Mouse (Mus musculus) small intestine, adult 2 months (tissue): ENCODE data around the gene Ccnt2. TPM values are rescaled to one million over a fixed set of nuclear protein-coding genes. Genes with fewer than 3 reads are reported as not detected.

ENCODE experiments used
- H3K27ac ChIP-seq: fragments of 200-500 bp; 2 replicates; pipeline ENCODE4 v1.5.1; 2012; ENCODE audit warnings: low read depth, low read length, control low read depth, inconsistent platforms; ENCODE audit not compliant: insufficient read depth
- H3K27me3 ChIP-seq: fragments of 200-500 bp; 2 replicates; pipeline ENCODE4 v1.6.1; 2012; ENCODE audit warnings: mild to moderate bottlenecking, moderate library complexity, low read length, inconsistent platforms; ENCODE audit not compliant: control insufficient read depth, insufficient read depth
- H3K36me3 ChIP-seq: fragments of 200-500 bp; 2 replicates; pipeline ENCODE4 v1.6.1; 2012; ENCODE audit warnings: mild to moderate bottlenecking, low read length, control low read depth, inconsistent platforms; ENCODE audit not compliant: control insufficient read depth, insufficient read depth
- H3K4me1 ChIP-seq: fragments of 200-500 bp; 2 replicates; pipeline ENCODE4 v1.6.1; 2012; ENCODE audit warnings: low read length, inconsistent platforms, mixed read lengths; ENCODE audit not compliant: control insufficient read depth, insufficient read depth, insufficient read length
- H3K4me3 ChIP-seq: fragments of 200-500 bp; 2 replicates; pipeline ENCODE4 v1.5.1; 2012; ENCODE audit warnings: low read depth, mild to moderate bottlenecking, control low read depth, inconsistent platforms, low read length, moderate library complexity
- CTCF ChIP-seq: fragments of 200-500 bp; IDR thresholded peaks from 2 replicates; pipeline ENCODE4 v1.5.1; 2012; ENCODE audit warnings: low read depth, mild to moderate bottlenecking, control low read depth, inconsistent platforms, low read length, moderate library complexity, mixed read lengths; ENCODE audit not compliant: insufficient replicate concordance, insufficient read length; ENCODE audit errors: extremely low read depth
- POLR2A ChIP-seq: fragments of 200-500 bp; IDR thresholded peaks from 2 replicates; pipeline ENCODE4 v1.6.1; 2012; ENCODE audit warnings: low read depth, mild to moderate bottlenecking, control low read depth, inconsistent platforms, low read length, moderate library complexity
- WGBS: fragments of 180-500 bp; shearing (Covaris S2); methylation state at CpG from one replicate; pipeline ENCODE4 v1.1.7; 2018; 5-methylcytosine and 5-hydroxymethylcytosine counted together
- polyA plus RNA-seq: library from polyadenylated mRNA; depleted of rRNA; stranded (reverse); fragments of >200 nt; gene quantifications from 2 replicates; pipeline ENCODE4 v1.2.3, GENCODE M21; 2012

The Ccnt2 gene
- polyA plus RNA-seq, 1 experiment, result 8.3 TPM

- no peak overlapping the region for H3K27ac ChIP-seq
- no peak overlapping the region for H3K4me3 ChIP-seq
- H3K27me3 ChIP-seq, result no peaks in the 10 kb centered on the region
- no peaks in the 10 kb centered on the region for H3K36me3 ChIP-seq
- H3K4me1 ChIP-seq, result no peaks in the 10 kb centered on the region
- TF ChIP-seq POLR2A, result no peak
- TF ChIP-seq CTCF, result no peak
- 86% methylated on average over 6 of the region's 6 CpGs for whole genome bisulfite sequencing
These were observed 42.4 kb downstream of the Ccnt2 start for GRCm38 (mm10) chr1:127816381-127816780.

- Histone ChIP-seq H3K4me1 (no peaks in the 10 kb centered on the region), H3K36me3 (no peaks in the 10 kb centered on the region), H3K27me3 (no peaks in the 10 kb centered on the region), H3K27ac (no peak overlapping the region), H3K4me3 (no peak overlapping the region)
- TF ChIP-seq POLR2A, result no peak
- TF ChIP-seq CTCF, result no peak
- 11% methylated on average over 2 of the region's 2 CpGs for WGBS
These were observed 53.4 kb downstream of the Ccnt2 start for GRCm38 (mm10) chr1:127827325-127827724.

- no peak for TF ChIP-seq POLR2A
- TF ChIP-seq CTCF, result no peak
- 74% methylated on average over 13 of the region's 13 CpGs for WGBS
- Histone ChIP-seq H3K27ac (no peak overlapping the region), H3K27me3 (no peaks in the 10 kb centered on the region), H3K4me1 (no peaks in the 10 kb centered on the region), H3K4me3 (no peak overlapping the region), H3K36me3 (no peaks in the 10 kb centered on the region)
These were observed 56.4 kb downstream of the Ccnt2 start for GRCm38 (mm10) chr1:127830215-127830921.

GRCm38 (mm10) chr1:127833714-127834113, 59.8 kb downstream of the Ccnt2 start:
- no peaks in the 10 kb centered on the region for H3K36me3 ChIP-seq
- TF ChIP-seq CTCF (no peak), POLR2A (no peak)
- no peaks in the 10 kb centered on the region for H3K27me3 ChIP-seq
- WGBS, result 8% methylated on average over 2 of the region's 2 CpGs
- H3K4me1 ChIP-seq, result no peaks in the 10 kb centered on the region
- no peak overlapping the region for H3K27ac ChIP-seq
- H3K4me3 ChIP-seq, result no peak overlapping the region

GRCm38 (mm10) chr1:127834202-127834601, 60.2 kb downstream of the Ccnt2 start:
- WGBS, result 38% methylated on average over 4 of the region's 4 CpGs

GRCm38 (mm10) chr1:127836619-127837018, 62.7 kb downstream of the Ccnt2 start:
- no peak for TF ChIP-seq POLR2A
- no peak for TF ChIP-seq CTCF
- Histone ChIP-seq H3K27me3 (no peaks in the 10 kb centered on the region), H3K27ac (no peak overlapping the region), H3K4me3 (no peak overlapping the region), H3K36me3 (no peaks in the 10 kb centered on the region), H3K4me1 (no peaks in the 10 kb centered on the region)
- WGBS, result 62% methylated on average over 4 of the region's 4 CpGs

More at GRCm38 (mm10) chr1:127834202-127834601, 60.2 kb downstream of the Ccnt2 start:
- H3K36me3 ChIP-seq, result no peaks in the 10 kb centered on the region
- no peaks in the 10 kb centered on the region for H3K4me1 ChIP-seq
- no peak overlapping the region for H3K27ac ChIP-seq
- TF ChIP-seq CTCF (no peak), POLR2A (no peak)
- no peaks in the 10 kb centered on the region for H3K27me3 ChIP-seq
- H3K4me3 ChIP-seq, result no peak overlapping the region

GRCm38 (mm10) chr1:127838602-127839001, 64.6 kb downstream of the Ccnt2 start:
- Histone ChIP-seq H3K4me3 (no peak overlapping the region), H3K36me3 (no peaks in the 10 kb centered on the region), H3K4me1 (no peaks in the 10 kb centered on the region), H3K27me3 (no peaks in the 10 kb centered on the region), H3K27ac (no peak overlapping the region)
- 35% methylated on average over 1 of the region's 1 CpGs for WGBS
- TF ChIP-seq POLR2A (no peak), CTCF (no peak)
